Mouse (Mus musculus) small intestine, adult 2 months (tissue): ENCODE data around the gene Col6a4.

Experiments
- CTCF ChIP-seq: fragments of 200-500 bp; IDR thresholded peaks from 2 replicates; pipeline ENCODE4 v1.5.1; 2012; ENCODE audit warnings: low read depth, mild to moderate bottlenecking, control low read depth, inconsistent platforms, low read length, moderate library complexity, mixed read lengths; ENCODE audit not compliant: insufficient replicate concordance, insufficient read length; ENCODE audit errors: extremely low read depth
- POLR2A ChIP-seq: fragments of 200-500 bp; IDR thresholded peaks from 2 replicates; pipeline ENCODE4 v1.6.1; 2012; ENCODE audit warnings: low read depth, mild to moderate bottlenecking, control low read depth, inconsistent platforms, low read length, moderate library complexity

DNA sequence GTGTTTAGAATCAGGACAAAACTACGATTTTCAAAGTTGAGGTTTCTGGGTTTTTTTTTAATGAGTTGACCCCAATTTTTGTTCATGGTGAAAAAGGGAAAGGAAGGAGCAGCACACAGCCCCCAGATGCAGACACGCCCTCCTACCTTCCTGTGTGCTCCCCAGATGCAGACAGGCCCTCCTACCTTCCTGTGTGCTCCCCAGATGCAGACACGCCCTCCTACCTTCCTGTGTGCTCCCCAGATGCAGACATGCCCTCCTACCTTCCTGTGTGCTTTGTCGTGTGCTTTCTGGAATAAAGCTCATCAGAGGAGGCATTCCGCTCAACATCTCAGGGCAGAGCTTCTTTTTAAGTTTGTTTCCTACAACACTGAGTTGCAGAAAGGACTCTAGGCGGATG lies 24.9 kb downstream of the Col6a4 start:
- TF ChIP-seq POLR2A (no peak), CTCF (no peak)
